ENCODE assay signal across 7 mouse cellular contexts in genomic region chr11:6274387-6275093, GRCm38 (mm10). TPM values are rescaled to one million over a fixed set of nuclear protein-coding genes. Genes with fewer than 3 reads are reported as not detected.
DNase-seq lines count a peak whose midpoint lies in the region; ATAC-seq lines count a peak whose summit lies in the region.

Tmed4 (minus strand) TSS chr11:6274870.

- intact Hi-C loops in left cerebral cortex, postnatal 36 days (cut with DNase I) = no loop called here

- DNase-seq in adrenal gland, adult 8-10 months = peak; percentile 97
- DNase-seq in embryo, embryonic 9.5 days (ENCODE audit: extremely low spot score) = peak; percentile 94
- peak; percentile 96 to 100 for DNase-seq in gastrocnemius, postnatal 4 days (ENCODE audit: low spot score in 2 of 2)
- peak; percentile 97 to 98 for DNase-seq in left cerebral cortex, postnatal 36 days (ENCODE audit: low spot score in 2 of 2)
- peak; percentile 99 for DNase-seq in midbrain, embryonic 11.5 days (ENCODE audit: low spot score, missing footprints)
- peak; percentile 97 for DNase-seq in skeletal muscle tissue, adult 2 months (ENCODE audit: low read depth, low spot score)

- H3K36me3 ChIP-seq in intestine, embryonic 16.5 days (ENCODE audit: control insufficient read depth, insufficient read depth, low read length) = peaks cover 8% of the 10 kb centered on the region
- peaks cover 7% of the 10 kb centered on the region; the same call in 1 of the 2 replicates for H3K36me3 ChIP-seq in midbrain, embryonic 11.5 days (ENCODE audit: control insufficient read depth, insufficient read depth, low read length)

- peak within 1 kb of the TSS; percentile 72 for H3K27ac ChIP-seq in intestine, embryonic 16.5 days (ENCODE audit: low read length)
- H3K27ac ChIP-seq in midbrain, embryonic 11.5 days (ENCODE audit: low read depth, low read length) = peak within 1 kb of the TSS; percentile 63

- H3K4me2 ChIP-seq in intestine, embryonic 16.5 days (ENCODE audit: low read depth, low read length) = peak within 1 kb of the TSS; percentile 81
- peak within 1 kb of the TSS; percentile 63 for H3K4me2 ChIP-seq in midbrain, embryonic 11.5 days

- H3K9ac ChIP-seq in intestine, embryonic 16.5 days (ENCODE audit: low read depth, low read length) = peak within 1 kb of the TSS; percentile 80
- peak within 1 kb of the TSS; percentile 92 for H3K9ac ChIP-seq in midbrain, embryonic 11.5 days (ENCODE audit: low read length)

- H3K4me1 ChIP-seq in intestine, embryonic 16.5 days (ENCODE audit: control insufficient read depth, insufficient read depth, low read length) = peaks cover 15% of the 10 kb centered on the region
- H3K4me1 ChIP-seq in midbrain, embryonic 11.5 days (ENCODE audit: control insufficient read depth, insufficient read depth, low read length) = peaks cover 11% of the 10 kb centered on the region

- no peaks in the 10 kb centered on the region for H3K27me3 ChIP-seq in intestine, embryonic 16.5 days (replicated peaks; ENCODE audit: control insufficient read depth, insufficient read depth, low read length)
- H3K27me3 ChIP-seq in midbrain, embryonic 11.5 days (ENCODE audit: control insufficient read depth, insufficient read depth, low read length) = no peaks in the 10 kb centered on the region

- under 1% methylated on average over 39 of the region's 39 CpGs for WGBS in intestine, embryonic 16.5 days
- WGBS in midbrain, embryonic 11.5 days = under 1% methylated on average over 39 of the region's 39 CpGs

- H3K9me3 ChIP-seq in intestine, embryonic 16.5 days (ENCODE audit: control insufficient read depth, low read length) = no peaks in the 10 kb centered on the region
- no peaks in the 10 kb centered on the region for H3K9me3 ChIP-seq in midbrain, embryonic 11.5 days (ENCODE audit: control insufficient read depth, low read length)

- H3K4me3 ChIP-seq in intestine, embryonic 16.5 days (ENCODE audit: low read length) = peak within 1 kb of the TSS; percentile 93
- peak within 1 kb of the TSS; percentile 91 for H3K4me3 ChIP-seq in midbrain, embryonic 11.5 days (ENCODE audit: low read depth, low read length)

- peak; percentile 96 for ATAC-seq in intestine, embryonic 16.5 days
- peak; percentile 98 for ATAC-seq in midbrain, embryonic 11.5 days (ENCODE audit: low FRiP score)

RNA-seq across cellular contexts. Expression of gene Tmed4, which starts in this region (rescaled TPM):
- 100 to 1,000 TPM; 116 to 136 (median 128) TPM for total RNA-seq in adrenal gland, adult 8-10 months (2022)
- 10 to 100 TPM; 70.1 to 72.9 TPM for total RNA-seq in gastrocnemius, postnatal 4 days (2021)
- 165 and 177 TPM in 2 replicates for polyA plus RNA-seq in intestine, embryonic 16.5 days (2015; fragmentation: Nextera tagmentation; extraction: Ambion mirVana)
- total RNA-seq in left cerebral cortex, postnatal 36 days (2021) = 10 to 100 TPM; 86.8 to 99.1 TPM
- polyA plus RNA-seq in midbrain, embryonic 11.5 days (2014; fragmentation: Nextera tagmentation; extraction: Ambion mirVana) = 148 and 161 TPM in 2 replicates

Comparison
In these comparisons a context has a peak if more than half of its experiments do, and no peak if none do; other contexts are left out.
1. Peak in every context shown above with its lines: DNase-seq, ATAC-seq, H3K4me3 ChIP-seq and H3K27ac ChIP-seq.